Mouse (Mus musculus) embryonic fibroblast, embryonic 13.5 days (primary cell): ENCODE data around the gene Birc3.

ENCODE experiments used
- CTCF ChIP-seq: IDR thresholded peaks from 2 replicates; pipeline ENCODE4 v1.5.1; 2011; ENCODE audit warnings: mild to moderate bottlenecking, control low read depth, low read length, moderate library complexity, borderline replicate concordance; ENCODE audit not compliant: insufficient read depth
- POLR2A ChIP-seq: IDR thresholded peaks from 2 replicates; pipeline ENCODE4 v1.6.1; 2011; ENCODE audit warnings: low read depth, mild to moderate bottlenecking, control low read depth, low read length, moderate library complexity

- TF ChIP-seq POLR2A (no peak), CTCF (no peak)
Measured at GRCm38 (mm10) chr9:7872044-7872774, 777 bp downstream of the Birc3 start.
